Mouse (Mus musculus) G1E (cell line): ENCODE results near the gene 1700080E11Rik.

Source experiments
- CTCF ChIP-seq: IDR thresholded peaks from 2 replicates; pipeline ENCODE4 v1.5.1; 2012; ENCODE audit warnings: low read depth, low read length, inconsistent platforms, mixed read lengths
- GATA1 ChIP-seq: IDR thresholded peaks from 2 replicates; pipeline ENCODE4 v1.6.1; 2012; ENCODE audit warnings: borderline replicate concordance, low read length, inconsistent platforms, mixed read lengths
- GATA2 ChIP-seq: IDR thresholded peaks from 2 replicates; pipeline ENCODE4 v1.6.1; 2012; ENCODE audit warnings: low read depth, low read length, inconsistent platforms, borderline replicate concordance
- POLR2AphosphoS5 ChIP-seq: IDR thresholded peaks from 2 replicates; pipeline ENCODE4 v1.6.1; 2012; ENCODE audit warnings: low read depth, low read length, inconsistent platforms; ENCODE audit not compliant: insufficient replicate concordance
- TAL1 ChIP-seq: conservative IDR thresholded peaks from 2 replicates; pipeline ENCODE4 v1.6.1; 2012; ENCODE audit warnings: low read depth, low read length, inconsistent platforms, mixed read lengths

DNA sequence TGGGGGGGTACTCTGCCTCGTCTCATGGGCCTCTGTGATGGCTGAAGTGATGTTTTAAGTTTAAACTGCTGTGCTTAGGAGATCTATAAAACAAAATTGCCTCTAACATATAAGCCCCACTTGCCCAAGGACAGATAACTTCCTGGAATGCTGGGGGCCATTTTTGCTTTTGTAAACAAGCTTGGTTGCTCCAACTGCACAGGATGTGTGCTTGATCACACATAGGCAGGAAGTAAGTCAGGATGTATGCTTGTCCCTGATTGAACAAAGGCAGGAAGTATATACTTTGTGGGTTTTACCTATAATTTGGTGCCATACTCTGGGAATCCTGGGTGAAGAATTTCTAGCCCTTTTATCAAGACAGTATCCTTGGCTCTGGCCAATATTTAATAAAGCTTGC, 8.5 kb downstream of the 1700080E11Rik start:
- no peak for TF ChIP-seq TAL1
- TF ChIP-seq GATA1 = no peak
- no peak for TF ChIP-seq CTCF
- no peak for TF ChIP-seq GATA2
- no peak for TF ChIP-seq POLR2AphosphoS5
